Mouse (Mus musculus) CD4-positive, CD25-positive, alpha-beta regulatory T cell, adult 4 months (primary cell): ENCODE results near the gene Synj2. TPM values are rescaled to one million over a fixed set of nuclear protein-coding genes. Genes with fewer than 3 reads are reported as not detected.

Experiments
- ATAC-seq: one replicate; pipeline ENCODE4 v1.8.0; 2017
- polyA plus RNA-seq, 2 experiments: library from polyadenylated mRNA; unstranded; fragments of 100-300 nt; shearing (Covaris generic); gene quantifications; one replicate each; pipeline ENCODE4 v1.2.1; 2017

Gene Synj2
- polyA plus RNA-seq, 2 experiments from 2014 or later, result 11.3 to 19.9 TPM

DNA sequence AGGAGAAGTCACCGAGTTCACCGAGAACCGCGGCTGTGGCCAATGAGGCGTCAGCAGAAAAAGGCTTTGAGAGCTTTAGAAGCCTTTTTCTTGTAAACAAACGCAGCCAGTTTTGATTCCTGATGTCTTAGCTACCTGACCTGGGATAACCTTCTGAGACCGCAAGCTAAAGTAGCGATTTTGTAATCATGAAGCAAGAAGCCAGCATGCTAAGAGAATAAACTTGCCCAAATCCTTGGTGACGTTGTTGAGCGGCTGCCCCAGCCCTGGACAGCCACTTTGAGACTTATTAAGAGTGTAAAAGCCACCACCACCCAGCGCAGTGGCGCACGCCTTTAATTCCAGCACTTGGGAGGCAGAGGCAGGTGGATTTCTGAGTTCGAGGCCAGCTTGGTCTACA, 4.8 kb upstream of the Synj2 start:
- ATAC-seq, result no peak

DNA sequence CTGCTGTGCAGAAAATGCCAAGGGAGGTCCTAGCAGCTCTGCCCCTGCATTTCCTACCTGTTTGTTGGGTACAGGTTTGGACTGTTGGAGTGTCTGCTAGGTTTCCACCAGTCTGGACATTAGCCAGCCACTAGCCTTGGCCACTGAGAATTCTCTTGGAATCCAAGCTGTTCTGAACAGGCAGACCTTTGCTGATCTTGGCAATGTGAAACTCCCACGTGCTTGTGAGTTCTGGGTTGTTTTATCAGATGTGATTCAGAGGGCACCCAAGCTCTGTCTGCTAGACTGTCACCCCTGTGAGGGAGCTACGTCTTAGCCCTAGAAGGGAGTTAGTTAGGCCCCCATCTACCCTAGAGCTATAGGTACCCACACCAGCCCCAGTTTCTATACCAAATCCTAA, 3.6 kb upstream of the Synj2 start:
- ATAC-seq, result no peak

DNA sequence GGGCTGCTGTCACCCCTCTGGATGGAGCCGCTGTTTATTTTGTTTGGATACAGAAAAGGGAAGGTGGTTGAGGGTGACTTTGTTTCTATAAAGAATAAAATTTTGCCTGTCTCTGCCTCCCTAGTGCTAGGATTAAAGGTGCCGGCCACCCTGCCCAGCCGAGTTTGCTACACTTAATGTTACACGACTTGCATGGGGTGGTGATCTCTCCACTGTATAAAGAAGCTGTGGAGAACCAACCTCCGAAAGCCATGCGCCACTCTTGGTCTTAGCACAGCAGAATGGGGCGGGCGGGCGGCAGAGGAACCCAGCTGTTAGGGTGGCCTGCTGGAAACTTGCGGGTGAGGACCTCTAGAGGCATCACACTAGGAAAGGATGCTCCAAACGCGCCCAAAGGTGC, 1.2 kb upstream of the Synj2 start:
- ATAC-seq, result no peak

DNA sequence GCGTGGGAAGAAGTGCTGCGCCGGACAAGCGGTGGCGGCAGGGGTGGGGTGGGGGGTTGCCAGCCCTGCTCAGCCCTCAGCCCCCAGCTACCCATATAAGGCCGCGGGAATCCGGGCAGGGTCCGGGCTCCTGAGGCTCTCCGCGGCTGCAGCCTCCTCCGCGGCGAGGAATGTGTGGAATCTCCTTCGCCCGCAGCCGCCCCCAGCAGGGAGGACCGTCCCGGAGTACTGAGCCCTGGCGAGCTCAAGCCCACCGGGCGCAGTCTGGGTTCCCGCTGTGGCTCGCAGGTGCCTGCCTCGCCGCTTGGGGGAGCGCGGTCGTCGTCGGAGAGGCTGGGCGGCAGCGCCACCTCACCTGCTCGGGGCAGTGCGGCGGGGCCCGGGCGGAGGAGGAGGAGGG, 288 bp upstream of the Synj2 start:
- peak; percentile 89 for ATAC-seq

DNA sequence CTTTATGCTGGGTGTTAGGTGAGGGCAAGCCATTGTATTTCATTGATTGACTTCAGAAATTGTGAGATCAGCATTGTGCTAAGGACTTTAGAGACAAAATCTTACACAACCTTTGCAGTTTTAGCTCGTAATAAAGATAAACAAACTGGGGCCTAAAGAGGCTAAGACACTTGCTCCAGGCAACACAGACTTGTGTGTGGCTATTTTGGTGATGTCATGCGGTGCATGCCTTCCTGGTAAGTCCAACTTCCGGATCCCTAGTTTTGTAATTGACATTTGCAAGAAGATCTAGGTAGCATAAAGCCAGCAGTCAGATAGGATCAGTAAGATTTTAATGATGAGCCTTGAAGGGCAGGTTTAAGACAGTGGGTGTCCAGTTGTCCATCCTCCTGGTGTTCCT, 1.1 kb downstream of the Synj2 start:
- no peak for ATAC-seq

DNA sequence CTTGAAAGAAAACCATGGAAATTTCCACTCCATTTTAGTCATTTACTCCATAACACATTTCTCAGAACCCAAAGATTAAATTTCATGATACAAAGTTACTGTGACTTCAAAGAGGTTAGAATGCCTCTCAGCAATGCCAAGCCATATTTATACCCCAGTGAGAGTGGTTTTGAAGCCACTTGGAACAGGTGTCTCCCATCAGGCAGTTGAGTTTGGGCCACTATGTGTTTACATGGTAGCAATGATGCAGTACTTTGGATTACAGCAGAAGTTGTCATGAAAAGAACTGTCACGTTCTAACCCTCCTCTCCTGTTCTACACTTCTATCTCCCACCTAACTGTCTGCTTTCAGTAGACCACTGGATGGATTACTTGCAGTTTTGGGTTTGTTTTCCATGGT, 2.0 kb downstream of the Synj2 start:
- ATAC-seq, result no peak

DNA sequence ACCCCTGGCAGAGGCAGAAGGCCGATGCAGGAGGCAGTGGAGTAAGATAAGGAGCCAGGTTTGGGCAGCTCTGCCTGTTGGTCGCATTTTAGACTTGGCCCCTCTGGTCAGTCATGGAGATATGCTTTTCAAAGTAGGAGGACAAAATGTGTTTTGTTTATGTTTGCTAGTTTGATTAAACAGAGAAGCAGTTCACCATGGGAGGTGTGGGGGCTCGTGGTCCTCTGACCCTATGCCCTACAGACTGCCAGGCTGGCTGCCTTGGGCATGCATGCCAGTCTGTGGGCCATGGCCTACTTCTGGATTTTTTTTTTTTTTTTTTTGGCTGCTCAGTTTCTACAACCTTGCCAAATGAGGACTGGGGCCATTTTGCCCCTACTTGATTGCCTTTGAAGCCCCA, 6.0 kb downstream of the Synj2 start:
- ATAC-seq, result no peak

DNA sequence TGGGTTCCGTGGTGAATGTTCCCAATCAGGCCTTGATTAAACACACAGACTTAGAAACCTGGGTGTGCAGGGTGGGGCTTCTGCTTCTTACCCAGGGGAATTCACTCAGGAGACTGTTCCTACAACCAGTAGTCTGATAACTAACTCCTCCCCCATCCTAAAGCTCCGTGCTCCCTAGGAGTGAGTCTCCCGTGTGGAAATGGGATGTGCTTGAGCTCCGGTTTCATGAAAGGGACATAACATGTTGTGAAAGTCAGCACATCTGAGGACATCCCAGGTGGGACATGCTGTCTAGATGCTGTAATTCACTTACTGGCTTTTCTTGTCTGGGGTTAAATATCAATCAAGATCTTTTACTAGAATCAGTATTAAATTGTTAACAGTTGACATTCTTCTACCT, 11.4 kb downstream of the Synj2 start:
- no peak for ATAC-seq

DNA sequence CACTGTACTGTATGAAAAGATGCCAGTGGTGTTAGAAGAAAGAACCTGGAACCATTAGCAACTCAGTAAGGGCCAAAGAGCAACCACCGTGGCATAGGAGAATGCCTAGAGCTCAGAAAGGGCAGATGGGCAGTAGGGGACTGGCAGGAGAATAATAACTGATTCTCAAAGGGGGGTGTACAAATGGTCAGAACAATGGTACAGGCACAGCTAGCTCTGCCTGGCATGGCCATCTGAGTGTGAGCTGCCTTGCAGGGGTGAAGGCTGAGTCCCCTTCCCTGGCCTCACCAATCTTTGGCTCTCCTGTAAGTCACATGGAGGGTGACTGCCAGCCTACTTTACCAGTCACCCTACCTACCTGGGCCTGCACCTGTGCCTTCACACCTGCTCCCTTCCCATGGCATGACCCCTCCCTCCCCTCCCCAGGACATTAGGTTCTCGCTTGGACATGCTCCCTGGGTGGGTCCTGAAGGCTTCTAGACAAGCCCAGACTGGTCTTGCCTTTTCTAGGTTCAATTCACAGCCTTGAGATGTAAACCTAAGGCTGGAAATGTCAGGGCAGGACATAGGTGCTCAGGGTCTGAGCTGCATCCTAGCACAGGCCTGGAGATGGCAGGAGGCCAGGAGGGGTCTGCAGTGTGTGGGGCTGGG, 15.4 kb downstream of the Synj2 start:
- no peak for ATAC-seq

DNA sequence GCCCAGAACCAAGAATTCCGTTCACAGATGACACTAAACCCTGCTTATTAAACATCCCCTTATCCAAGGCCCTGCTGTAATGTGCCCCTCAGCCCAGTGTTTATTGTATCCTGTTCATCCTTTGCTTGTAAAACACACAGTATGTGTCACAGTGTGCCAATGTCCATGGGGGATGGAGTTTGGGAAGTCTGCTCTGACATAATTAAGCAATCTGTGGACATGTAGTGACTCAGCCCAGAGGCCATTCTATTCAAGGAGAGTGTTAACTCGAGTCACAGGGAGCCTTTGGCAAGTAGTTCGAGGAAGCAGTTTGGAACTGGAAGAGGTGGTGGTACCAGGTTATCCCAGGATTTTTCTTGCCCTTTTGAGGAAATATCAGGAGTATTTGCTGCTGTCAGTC, 16.0 kb downstream of the Synj2 start:
- no peak for ATAC-seq

DNA sequence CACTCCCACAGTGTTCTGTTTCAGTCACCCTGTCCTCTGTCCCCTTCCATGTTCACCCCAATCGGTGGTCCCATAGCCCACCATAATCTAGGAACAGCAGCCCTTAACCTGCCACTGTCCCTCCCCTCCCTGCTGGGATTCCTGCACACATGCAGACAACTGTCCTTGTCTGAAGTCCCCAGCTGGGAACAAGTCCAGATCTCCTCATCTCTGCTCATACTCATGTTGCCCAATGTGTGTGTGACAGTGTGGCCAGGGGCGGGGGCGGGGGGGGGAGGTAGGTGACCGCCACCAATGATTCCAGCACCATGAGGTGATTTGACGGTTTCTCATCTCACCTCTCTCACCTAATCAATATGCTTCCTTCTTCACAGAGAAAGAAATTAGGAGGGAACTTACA, 17.1 kb downstream of the Synj2 start:
- no peak for ATAC-seq

DNA sequence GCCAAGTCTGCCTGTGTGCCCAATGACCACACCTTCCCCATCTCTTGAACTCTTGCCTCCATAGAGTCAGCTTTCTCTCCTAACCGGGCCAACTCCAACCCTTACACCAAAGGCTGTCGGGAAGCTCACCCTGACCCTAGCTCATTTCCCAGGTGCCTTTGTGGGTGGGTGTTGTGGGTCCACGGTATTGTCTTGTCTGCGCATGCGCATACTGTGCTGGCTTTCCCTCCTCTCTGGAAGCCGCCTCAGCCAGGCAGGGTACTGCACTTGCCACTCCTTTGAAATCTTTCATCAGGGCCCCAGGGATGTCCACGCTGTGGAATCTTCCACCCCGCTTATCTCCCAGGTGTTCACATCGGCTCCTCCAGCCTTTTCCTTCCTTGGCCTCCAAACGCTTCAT, 17.6 kb downstream of the Synj2 start:
- no peak for ATAC-seq

DNA sequence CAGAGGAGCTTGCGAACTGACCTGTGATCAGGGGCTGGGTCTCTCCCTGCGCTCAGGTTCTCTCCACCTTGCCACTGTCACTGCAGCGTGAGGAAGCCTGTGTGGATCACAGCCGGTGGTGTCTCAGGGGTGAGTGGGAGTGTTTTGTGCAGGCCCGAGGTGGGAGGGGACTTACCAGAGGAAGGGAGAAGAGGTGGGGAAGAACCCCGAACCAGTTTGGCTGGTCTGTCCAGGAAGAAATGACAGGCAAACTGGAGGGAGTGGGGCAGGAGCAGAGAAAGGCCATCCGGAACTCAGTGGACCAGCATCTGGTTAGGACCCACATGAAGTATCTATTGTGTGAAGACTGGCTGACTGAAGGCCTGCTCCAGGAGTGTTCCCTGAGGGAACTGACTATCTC, 18.0 kb downstream of the Synj2 start:
- ATAC-seq, result no peak

DNA sequence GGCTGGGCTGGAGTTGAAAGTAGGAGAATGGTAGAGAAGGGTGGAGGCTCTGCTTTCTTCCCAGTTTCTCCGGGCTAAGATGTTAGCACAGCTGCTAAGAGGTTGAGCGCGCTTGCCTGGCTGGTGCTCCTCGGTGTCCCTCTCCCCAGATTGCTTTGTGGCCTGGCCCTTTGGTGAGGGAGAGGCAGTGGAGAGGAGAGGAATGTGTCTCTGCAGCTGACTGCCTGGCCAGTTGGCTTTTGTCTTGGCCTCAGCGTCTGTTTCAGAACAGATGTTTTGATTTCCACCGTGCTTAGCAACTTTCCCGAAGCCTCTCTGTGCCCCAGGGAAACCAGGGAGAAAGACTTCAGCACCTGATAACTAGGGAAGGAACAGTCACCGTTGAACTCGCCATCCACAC, 18.7 kb downstream of the Synj2 start:
- ATAC-seq, result no peak

DNA sequence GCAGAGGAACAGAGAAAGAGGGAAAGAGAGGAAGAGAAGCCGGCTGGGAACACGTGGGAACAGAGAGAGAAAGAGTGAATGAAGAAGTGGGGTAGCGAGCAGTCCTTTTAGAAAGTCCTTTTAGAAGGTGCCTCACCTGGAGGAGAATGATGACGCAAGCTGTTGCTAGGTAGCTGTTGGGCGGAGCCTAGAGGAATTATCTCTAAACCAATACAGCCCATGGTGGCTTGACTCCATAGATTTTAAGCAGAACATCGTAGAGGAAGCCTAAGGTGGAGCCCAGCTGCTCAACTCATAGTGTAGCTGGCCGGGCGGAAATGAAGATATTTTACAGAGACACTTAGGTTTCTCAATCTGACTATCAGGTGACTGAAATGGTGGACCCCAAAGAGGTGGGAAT, 22.7 kb downstream of the Synj2 start:
- no peak for ATAC-seq

DNA sequence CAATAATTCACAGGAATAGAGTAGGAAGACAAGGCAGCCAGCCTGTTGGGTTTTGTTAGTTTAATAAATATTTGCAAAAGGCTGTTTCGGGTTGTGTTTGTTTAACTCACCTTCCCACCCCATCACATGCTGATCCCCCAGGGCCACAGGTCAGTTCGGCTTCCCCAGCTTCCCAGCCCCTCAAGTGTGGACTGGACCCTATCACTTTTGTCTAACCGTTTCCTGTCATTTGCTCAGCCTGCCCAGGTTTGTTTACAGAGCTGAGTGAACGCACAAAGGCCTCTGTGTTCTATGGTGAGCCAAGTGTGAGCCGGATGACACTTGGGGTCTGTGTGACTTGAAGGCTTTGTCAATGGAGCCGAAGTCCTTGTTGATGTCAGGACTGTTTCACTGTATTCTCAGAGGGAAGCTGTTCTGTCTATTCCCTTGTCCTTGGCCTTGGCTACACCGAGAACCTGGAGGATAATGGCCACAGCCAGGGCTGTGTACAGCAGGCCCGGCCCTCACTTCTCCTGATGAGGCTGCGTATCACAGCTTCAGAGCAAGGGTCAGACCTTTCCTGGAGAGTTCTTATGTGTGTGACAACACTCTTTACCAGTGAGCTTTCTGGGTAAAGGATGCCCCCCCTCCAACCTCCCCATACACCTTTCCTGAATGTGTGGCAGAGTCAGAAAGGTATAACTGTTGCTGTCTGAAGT, 24.2 kb downstream of the Synj2 start:
- no peak for ATAC-seq

DNA sequence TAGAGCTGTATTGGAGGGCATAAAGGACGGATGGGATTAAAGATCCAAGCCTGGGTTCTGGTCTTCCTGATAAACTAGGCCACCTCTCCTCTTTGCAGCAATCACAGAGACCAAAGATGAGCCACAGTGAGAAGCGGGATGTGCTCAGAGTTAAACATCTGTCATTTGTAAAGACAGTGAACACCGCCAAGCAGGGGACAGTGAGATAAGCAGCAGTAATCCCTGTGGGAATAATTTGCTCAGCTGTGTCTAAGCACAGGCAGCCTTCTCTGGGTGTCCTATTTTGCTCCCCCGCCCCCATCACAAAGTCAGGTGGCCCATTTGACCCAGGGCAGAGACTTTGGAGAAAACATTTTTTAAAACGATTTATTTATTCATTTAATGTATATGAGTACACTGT, 25.6 kb downstream of the Synj2 start:
- no peak for ATAC-seq

DNA sequence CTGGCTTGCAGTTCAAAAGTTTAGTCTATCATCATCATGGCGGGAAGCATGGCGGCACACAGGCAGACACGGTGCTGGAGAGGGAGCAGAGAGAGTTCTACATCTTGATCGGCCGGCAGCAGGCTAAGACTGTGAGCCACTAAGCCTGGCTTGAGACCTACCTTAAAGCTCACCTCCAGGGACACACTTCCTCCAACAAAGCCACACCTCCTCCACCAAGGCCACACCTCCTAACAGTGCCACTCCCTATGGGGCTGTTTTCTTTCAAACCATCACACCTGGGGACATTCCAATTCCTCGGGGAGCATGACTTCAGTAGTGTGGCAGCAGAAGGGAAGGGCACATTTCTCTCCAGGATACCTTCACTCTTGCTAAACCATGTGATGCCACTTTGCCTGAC, 27.5 kb downstream of the Synj2 start:
- ATAC-seq, result no peak

DNA sequence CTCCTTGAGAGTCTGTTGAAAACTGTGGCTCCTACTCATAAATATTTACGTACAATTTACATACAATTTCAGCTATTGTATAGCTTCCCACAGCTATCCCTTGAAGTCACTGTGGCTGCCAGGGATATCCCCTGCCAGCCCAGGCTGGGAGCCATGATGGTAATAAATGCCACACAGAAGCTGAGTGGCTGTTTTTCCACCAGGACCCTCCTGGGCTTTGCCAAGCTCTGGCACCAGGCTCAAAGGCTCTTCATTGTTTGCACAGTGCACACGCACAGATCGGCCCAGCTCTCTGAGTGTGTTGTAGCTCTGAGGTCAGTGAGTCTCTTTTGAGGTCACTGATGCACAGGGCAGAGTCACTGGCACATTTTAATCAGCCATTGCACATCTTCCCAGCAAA, 28.2 kb downstream of the Synj2 start:
- no peak for ATAC-seq

DNA sequence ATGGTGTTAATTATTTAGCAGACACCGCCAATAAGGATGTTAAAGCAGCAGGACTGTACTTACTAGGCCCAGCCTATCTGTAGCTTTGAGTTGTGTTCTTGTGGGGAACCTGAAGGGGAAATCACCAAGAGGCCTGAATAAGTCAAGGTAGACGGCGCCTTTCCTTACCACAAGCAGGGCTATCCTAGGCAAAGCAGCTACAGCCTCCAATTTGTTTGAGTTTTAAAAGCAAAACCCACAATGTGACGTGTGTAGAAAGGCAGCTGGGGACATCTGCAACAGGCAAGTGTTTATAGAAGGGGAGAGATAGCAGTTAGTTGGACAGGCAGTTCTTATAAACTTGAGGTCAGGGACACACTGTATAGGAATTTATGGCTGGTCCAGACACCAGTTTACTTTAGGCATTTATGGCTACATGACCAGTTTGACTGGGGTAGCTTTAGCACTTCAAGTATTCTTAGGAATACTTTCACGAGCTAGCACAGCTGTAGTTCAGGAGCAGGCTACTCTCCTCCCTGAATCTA, 29.3 kb downstream of the Synj2 start:
- no peak for ATAC-seq

DNA sequence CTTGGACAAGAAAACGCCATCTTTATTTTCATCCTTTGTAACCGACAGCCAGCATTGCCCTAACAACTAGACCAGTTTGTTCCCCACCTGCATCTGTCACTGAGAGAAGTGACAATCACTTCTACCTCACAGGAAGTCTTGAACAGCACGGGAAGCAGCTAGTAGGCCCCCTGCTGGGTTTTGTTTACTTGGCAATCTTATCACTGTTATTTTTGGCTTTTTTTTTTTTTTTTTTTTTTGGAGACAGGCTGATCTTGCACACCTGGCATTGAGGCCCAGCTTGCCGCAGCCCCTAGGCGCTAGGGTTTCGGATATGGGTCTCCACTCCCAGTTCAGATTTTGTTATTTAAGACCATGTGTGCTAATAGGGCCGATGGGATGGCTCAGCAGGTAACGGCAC, 32.5 kb downstream of the Synj2 start:
- no peak for ATAC-seq

DNA sequence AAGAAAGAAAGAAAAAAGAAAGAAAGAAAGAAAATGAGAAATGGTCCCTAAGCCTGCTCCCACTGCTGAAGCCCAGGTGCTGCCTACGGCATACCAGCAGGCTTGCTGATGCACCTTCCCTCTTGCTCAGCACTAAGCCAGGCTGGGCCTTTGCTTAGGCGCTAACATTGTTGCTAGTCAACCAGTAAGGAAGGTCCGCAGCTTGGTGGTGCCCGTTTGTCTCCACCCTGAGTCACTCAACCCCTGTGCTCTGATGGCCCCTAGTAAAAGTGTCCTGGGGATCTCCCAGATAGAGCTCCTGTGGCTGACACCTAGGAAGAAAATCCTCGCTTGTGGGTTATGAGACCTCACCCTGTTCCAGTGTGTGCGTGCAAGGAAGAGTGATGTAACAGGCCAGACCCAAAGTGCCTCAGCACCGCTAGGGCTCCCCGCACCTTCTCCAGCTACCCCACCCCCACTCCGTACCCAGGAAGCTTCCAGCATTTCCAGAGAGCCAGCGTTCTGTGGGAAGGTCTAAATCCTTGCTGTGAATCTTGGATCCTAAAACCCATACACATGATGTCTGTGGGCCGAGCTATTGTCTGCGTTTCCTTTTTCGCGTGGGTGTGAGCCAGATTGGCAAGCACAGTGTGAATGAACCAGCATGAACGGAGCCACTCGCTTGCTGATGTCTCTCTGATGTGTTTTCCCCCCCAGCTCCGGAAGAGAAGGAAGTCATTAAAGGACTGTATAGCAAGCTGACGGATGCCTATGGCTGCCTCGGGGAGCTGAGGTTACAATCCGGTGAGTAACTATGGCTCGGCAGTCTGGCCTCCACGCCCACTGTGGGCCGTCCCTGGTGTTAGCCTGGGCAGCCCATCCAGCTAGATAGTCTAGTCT, 34.3 kb downstream of the Synj2 start:
- peak; percentile 68 for ATAC-seq

DNA sequence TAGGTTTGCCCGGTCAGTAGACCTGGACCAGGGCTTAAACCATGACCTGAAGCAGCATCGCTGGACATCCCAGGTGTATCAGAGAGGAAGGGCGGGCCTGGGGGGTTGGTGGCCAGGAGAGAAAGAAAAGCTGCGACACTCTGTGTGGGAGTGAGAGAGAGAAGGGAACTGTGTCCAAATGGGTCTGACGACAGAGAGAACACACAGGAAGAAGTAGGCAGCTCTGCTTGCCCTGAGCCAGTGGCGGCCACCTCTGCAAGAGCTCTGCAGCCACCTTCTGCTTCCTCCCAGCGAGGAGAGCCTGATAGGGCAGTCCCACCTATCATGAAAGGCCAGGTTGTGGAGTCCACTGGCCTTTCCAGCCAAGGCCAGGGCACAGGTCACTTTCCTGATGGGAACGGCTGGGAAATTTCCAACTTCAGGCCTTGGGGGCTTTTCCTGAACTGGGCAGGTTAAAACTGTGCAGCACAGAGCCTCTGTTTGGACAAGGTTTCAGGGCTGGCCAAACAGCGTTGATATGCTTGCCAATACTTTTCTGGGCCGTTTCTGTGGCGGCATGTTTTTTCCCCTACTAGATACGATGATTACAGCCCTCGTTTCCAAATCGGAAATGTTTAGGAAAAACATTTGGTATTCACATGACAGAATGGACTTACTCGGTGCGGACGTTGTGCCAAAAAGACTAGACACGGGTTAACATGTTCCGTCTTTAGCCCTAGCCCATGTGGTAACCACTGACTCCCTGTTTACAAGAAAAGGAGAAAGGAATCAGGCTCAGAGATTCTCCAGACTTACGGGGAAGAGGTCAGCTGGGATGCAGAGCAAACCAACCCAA, 35.4 kb downstream of the Synj2 start:
- ATAC-seq, result peak; percentile 30
